Mouse (Mus musculus) intestine, embryonic 16.5 days (tissue): ENCODE data around the gene Olfr353. TPM values are rescaled to one million over a fixed set of nuclear protein-coding genes. Genes with fewer than 3 reads are reported as not detected.

Experiments used
- ATAC-seq: fragments of 200-750 bp; cut with Nextera tagmentation; 2 replicates; pipeline ENCODE4 v1.8.0; 2017; ENCODE audit warnings: moderate TSS enrichment, moderate library complexity
- H3K27ac ChIP-seq: fragments of 300-500 bp; sonication (generic); 2 replicates; pipeline ENCODE4 v1.5.1; 2014; ENCODE audit warnings: mild to moderate bottlenecking, low read length
- H3K27me3 ChIP-seq: fragments of 300-500 bp; sonication (generic); replicated peaks from 2 replicates; pipeline ENCODE4 v1.6.1; 2014; ENCODE audit warnings: low read length, control low read depth, mixed read lengths; ENCODE audit not compliant: control insufficient read depth, insufficient read depth
- H3K36me3 ChIP-seq: fragments of 300-500 bp; sonication (generic); 2 replicates; pipeline ENCODE4 v1.6.1; 2014; ENCODE audit warnings: low read length, control low read depth; ENCODE audit not compliant: control insufficient read depth, insufficient read depth
- H3K4me1 ChIP-seq: fragments of 300-500 bp; sonication (generic); 2 replicates; pipeline ENCODE4 v1.6.1; 2014; ENCODE audit warnings: low read length, control low read depth, mixed read lengths; ENCODE audit not compliant: control insufficient read depth, insufficient read depth
- H3K4me2 ChIP-seq: fragments of 300-500 bp; sonication (generic); 2 replicates; pipeline ENCODE4 v1.6.1; 2014; ENCODE audit warnings: low read depth, low read length, control low read depth
- H3K4me3 ChIP-seq: fragments of 300-500 bp; sonication (generic); 2 replicates; pipeline ENCODE4 v1.5.1; 2014; ENCODE audit warnings: mild to moderate bottlenecking, low read length
- H3K9ac ChIP-seq: fragments of 300-500 bp; sonication (generic); 2 replicates; pipeline ENCODE4 v1.6.1; 2014; ENCODE audit warnings: low read depth, low read length
- H3K9me3 ChIP-seq: fragments of 300-500 bp; sonication (generic); 2 replicates; pipeline ENCODE4 v1.6.1; 2016; ENCODE audit warnings: low read length, control low read depth; ENCODE audit not compliant: control insufficient read depth
- WGBS: fragments of 180-500 bp; shearing (Covaris S2); extraction: QIAGEN DNeasy Blood & Tissue Kit; methylation state at CpG from one replicate; pipeline ENCODE4 v1.1.7; 2014; 5-methylcytosine and 5-hydroxymethylcytosine counted together
- polyA plus RNA-seq: library from polyadenylated mRNA; unstranded; fragments of >200 nt; fragmentation: Nextera tagmentation; extraction: Ambion mirVana; gene quantifications from 2 replicates; pipeline ENCODE4 v1.2.1, GENCODE M21; 2015

Gene Olfr353
- not detected in 2 replicates for polyA plus RNA-seq

- no peaks in the 10 kb centered on the region for H3K27me3 ChIP-seq
- H3K4me1 ChIP-seq, result no peaks in the 10 kb centered on the region
- H3K4me3 ChIP-seq, result no peak within 1 kb of the TSS
- no peaks in the 10 kb centered on the region for H3K36me3 ChIP-seq
- H3K9ac ChIP-seq, result no peak within 1 kb of the TSS
- H3K9me3 ChIP-seq, result no peaks in the 10 kb centered on the region
- no peak for ATAC-seq
- no peak within 1 kb of the TSS for H3K4me2 ChIP-seq
- no peak within 1 kb of the TSS for H3K27ac ChIP-seq
Observed at GRCm38 (mm10) chr2:36892836-36893235, at the start of gene Olfr353. Gene Olfr353 (minus strand): TSS chr2:36892936.

GRCm38 (mm10) chr2:36936821-36937220 is 44.1 kb upstream of the Olfr353 start, which contains the start of gene Olfr356:
Gene Olfr356 (plus strand): TSS chr2:36937121.
- H3K4me3 ChIP-seq, result no peak within 1 kb of the TSS

GRCm38 (mm10) chr2:36928797-36929196 is 36.1 kb upstream of the Olfr353 start, which contains the start of gene Olfr355:
Gene Olfr355 (minus strand): TSS chr2:36928897.
- ATAC-seq, result no peak

More at GRCm38 (mm10) chr2:36936821-36937220, 44.1 kb upstream of the Olfr353 start, which contains the start of gene Olfr356:
- H3K36me3 ChIP-seq, result no peaks in the 10 kb centered on the region
- H3K9me3 ChIP-seq, result no peaks in the 10 kb centered on the region; the same call in 1 of the 2 replicates
- H3K27ac ChIP-seq, result no peak within 1 kb of the TSS
- no peaks in the 10 kb centered on the region for H3K4me1 ChIP-seq
- no peak within 1 kb of the TSS for H3K4me2 ChIP-seq
- no peaks in the 10 kb centered on the region for H3K27me3 ChIP-seq
- 88% methylated on average over 2 of the region's 2 CpGs for WGBS
- ATAC-seq, result no peak
- H3K9ac ChIP-seq, result no peak within 1 kb of the TSS

GRCm38 (mm10) chr2:36905380-36905779 is 12.6 kb upstream of the Olfr353 start, which contains the start of gene Olfr354:
Gene Olfr354 (plus strand): TSS chr2:36905680.
- Histone ChIP-seq H3K27ac (no peak within 1 kb of the TSS), H3K4me3 (no peak within 1 kb of the TSS), H3K27me3 (no peaks in the 10 kb centered on the region), H3K4me2 (no peak within 1 kb of the TSS), H3K4me1 (no peaks in the 10 kb centered on the region), H3K9me3 (no peaks in the 10 kb centered on the region), H3K36me3 (no peaks in the 10 kb centered on the region), H3K9ac (no peak within 1 kb of the TSS)
- ATAC-seq, result no peak

More at GRCm38 (mm10) chr2:36928797-36929196, 36.1 kb upstream of the Olfr353 start, which contains the start of gene Olfr355:
- Histone ChIP-seq H3K4me1 (no peaks in the 10 kb centered on the region), H3K9me3 (no peaks in the 10 kb centered on the region), H3K9ac (no peak within 1 kb of the TSS), H3K36me3 (no peaks in the 10 kb centered on the region), H3K27me3 (no peaks in the 10 kb centered on the region), H3K4me3 (no peak within 1 kb of the TSS), H3K4me2 (no peak within 1 kb of the TSS), H3K27ac (no peak within 1 kb of the TSS)

- H3K4me3 ChIP-seq, result no peak overlapping the region
- H3K27ac ChIP-seq, result no peak overlapping the region
- no peak overlapping the region for H3K9ac ChIP-seq
- H3K27me3 ChIP-seq, result no peaks in the 10 kb centered on the region
- no peaks in the 10 kb centered on the region for H3K4me1 ChIP-seq
- ATAC-seq, result no peak
- H3K36me3 ChIP-seq, result no peaks in the 10 kb centered on the region
- H3K9me3 ChIP-seq, result 0 out of 2 replicates have a peak, but pooled peaks cover 3% of the 10 kb centered on the region
- H3K4me2 ChIP-seq, result no peak overlapping the region
Observed at GRCm38 (mm10) chr2:36897114-36897513, 4.4 kb upstream of the Olfr353 start.

GRCm38 (mm10) chr2:36868160-36868559 is 24.6 kb downstream of the Olfr353 start, which contains the start of gene Olfr352:
Gene Olfr352 (plus strand): TSS chr2:36868460.
- no peaks in the 10 kb centered on the region for H3K27me3 ChIP-seq
- H3K4me1 ChIP-seq, result no peaks in the 10 kb centered on the region
- 77% methylated on average over 1 of the region's 1 CpGs for WGBS
- H3K4me2 ChIP-seq, result no peak within 1 kb of the TSS
- no peak within 1 kb of the TSS for H3K27ac ChIP-seq
- no peak for ATAC-seq
- no peak within 1 kb of the TSS for H3K4me3 ChIP-seq
- H3K9ac ChIP-seq, result no peak within 1 kb of the TSS
- no peaks in the 10 kb centered on the region for H3K9me3 ChIP-seq
- no peaks in the 10 kb centered on the region for H3K36me3 ChIP-seq

GRCm38 (mm10) chr2:36862560-36862959 is 30.2 kb downstream of the Olfr353 start, which contains the start of gene Olfr351:
Gene Olfr351 (minus strand): TSS chr2:36862660.
- ATAC-seq, result no peak
- WGBS, result 82% methylated on average over 1 of the region's 1 CpGs

GRCm38 (mm10) chr2:36846010-36846409 is 46.7 kb downstream of the Olfr353 start, which contains the start of gene Olfr350:
Gene Olfr350 (plus strand): TSS chr2:36846310.
- H3K4me3 ChIP-seq, result no peak within 1 kb of the TSS
- no peak within 1 kb of the TSS for H3K9ac ChIP-seq
- no peaks in the 10 kb centered on the region for H3K36me3 ChIP-seq
- no peaks in the 10 kb centered on the region for H3K27me3 ChIP-seq
- H3K4me2 ChIP-seq, result no peak within 1 kb of the TSS
- ATAC-seq, result no peak
- 77% methylated on average over 1 of the region's 1 CpGs for WGBS
- H3K9me3 ChIP-seq, result peaks cover 3% of the 10 kb centered on the region; the same call in 1 of the 2 replicates
- H3K4me1 ChIP-seq, result no peaks in the 10 kb centered on the region
- no peak within 1 kb of the TSS for H3K27ac ChIP-seq

More at GRCm38 (mm10) chr2:36862560-36862959, 30.2 kb downstream of the Olfr353 start, which contains the start of gene Olfr351:
- H3K4me1 ChIP-seq, result no peaks in the 10 kb centered on the region
- H3K36me3 ChIP-seq, result no peaks in the 10 kb centered on the region
- no peaks in the 10 kb centered on the region for H3K27me3 ChIP-seq
- H3K4me3 ChIP-seq, result no peak within 1 kb of the TSS
- no peak within 1 kb of the TSS for H3K27ac ChIP-seq
- no peaks in the 10 kb centered on the region for H3K9me3 ChIP-seq
- no peak within 1 kb of the TSS for H3K4me2 ChIP-seq
- H3K9ac ChIP-seq, result no peak within 1 kb of the TSS
